Mouse (Mus musculus) left cerebral cortex, adult 11 months (tissue): ENCODE results near the gene Ttll9.
A peak's percentile ranks its signal among the peaks of the same experiment; 100 is the strongest.

Experiments used
- DNase-seq: peaks from one replicate; pipeline ENCODE4 v3.0.0; 2022; ENCODE audit warnings: low spot score

Gene Ttll9

DNA sequence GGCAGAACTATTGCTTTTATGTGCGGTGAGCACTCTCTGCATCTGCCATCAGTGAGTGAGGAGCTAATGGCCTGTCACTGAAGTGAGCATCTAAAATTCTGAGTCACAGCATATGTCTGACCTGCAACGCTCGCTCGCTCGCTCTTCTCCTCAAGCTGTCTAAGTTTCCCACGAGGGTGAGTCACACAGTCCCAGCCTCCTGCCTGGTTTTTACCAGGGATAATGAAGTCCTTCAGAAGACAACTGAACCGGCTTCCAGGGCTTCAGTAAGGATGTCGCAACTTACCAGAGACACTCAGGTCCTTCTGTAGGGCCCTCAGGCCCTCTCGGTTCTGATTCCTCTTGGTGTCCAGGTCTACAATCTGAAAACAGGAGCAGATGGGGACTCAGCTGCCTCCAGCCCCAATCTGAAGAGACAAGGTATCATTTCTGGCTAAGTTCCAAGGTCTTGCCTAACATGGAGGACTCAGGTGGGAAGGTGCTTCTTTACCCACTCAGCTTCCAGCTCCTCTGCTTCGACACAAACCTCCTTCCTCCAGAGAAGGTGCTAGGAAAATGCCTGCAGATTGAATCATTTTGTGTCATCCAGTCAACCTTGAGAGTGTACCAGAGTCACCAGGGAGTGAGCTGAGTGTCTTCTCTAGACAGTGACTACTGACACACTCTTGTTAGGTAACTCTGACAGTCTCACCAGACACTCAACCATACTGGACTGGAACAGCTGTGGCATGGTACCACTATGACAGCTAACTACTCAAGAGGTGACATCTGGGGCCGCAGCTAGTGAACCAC lies 51.6 kb downstream of the Ttll9 start:
- DNase-seq = no peak

DNA sequence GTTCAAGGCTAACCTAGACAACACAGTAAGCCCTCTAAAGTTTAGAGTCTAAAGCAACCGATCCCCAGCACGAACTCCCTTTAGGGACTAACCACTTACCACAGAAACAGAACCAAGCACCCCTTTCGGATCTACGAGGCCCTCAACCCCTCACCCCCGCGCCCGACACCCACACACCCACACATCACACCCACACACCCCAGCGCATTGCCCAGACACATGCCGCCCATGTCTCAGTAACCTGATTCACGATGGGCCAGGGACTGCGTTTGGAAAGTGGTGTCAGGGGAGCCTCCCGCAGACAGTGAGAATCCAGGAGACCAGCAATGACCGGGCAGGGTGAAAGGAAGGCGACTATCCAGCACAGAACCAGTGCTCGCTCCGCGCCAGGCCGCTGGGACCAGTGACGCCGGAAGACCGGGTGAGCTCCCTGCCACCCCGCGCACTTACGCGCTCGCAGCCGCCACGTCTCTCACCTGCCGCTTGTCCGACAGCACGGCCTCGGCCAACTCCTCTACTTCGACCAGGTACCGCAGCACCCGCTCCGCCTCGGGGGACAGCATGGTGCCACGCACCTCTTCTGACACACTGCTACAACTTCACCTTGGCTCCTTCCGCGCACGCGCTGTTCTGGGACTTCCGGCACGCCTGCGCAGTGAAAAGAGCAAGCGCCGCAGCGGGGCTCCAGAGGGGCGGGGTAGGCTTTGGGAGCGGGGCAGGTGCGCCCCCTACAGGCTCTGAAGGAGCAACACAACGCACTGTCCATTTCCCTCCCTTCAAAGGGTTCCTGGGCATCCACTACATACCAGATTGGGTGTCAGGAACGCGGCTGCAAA lies 52.7 kb downstream of the Ttll9 start, which contains the start of gene Pdrg1:
Gene Pdrg1, minus strand, starts transcription at position 670 of the 836 bp plus-strand sequence.
- peak; percentile 89 for DNase-seq

DNA sequence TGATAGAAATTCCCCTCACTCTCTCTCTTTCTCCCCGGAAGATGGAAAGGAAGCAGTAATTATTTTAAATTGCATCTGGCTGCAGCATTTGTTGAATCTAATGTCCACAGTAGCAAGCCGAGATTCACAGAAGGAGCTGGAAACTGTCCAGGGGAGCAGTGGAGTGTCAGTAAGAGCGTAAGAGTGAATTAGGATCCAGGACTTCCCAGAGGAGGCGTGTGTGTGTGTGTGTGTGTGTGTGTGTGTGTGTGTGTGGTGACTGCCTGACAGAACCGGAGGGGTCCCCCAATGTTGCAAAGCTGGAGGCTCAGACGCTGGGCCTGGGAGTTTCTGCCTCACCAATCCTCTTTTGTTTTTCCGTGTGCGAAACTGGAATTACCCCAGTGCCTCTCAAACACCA lies 53.5 kb downstream of the Ttll9 start:
- no peak for DNase-seq

DNA sequence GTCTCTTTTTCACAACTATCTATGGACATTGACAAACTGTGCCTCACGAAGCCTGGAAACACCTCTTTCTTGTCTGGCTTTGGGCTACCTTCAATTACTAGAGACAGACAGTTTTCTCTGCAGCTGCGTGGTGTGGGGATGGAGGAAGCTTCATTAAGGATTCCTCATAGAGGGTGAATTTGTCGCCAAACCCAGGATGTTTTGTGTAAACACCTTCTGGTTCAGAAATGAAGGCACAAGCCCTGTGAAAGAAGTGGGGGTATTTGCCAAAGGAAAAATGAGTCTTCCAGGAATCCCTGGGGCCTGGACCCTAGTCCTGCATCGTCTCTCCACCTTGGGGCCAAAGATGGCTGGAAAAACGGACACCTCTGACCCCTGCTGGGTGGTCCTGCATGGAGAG lies 54.5 kb downstream of the Ttll9 start:
- DNase-seq = no peak

DNA sequence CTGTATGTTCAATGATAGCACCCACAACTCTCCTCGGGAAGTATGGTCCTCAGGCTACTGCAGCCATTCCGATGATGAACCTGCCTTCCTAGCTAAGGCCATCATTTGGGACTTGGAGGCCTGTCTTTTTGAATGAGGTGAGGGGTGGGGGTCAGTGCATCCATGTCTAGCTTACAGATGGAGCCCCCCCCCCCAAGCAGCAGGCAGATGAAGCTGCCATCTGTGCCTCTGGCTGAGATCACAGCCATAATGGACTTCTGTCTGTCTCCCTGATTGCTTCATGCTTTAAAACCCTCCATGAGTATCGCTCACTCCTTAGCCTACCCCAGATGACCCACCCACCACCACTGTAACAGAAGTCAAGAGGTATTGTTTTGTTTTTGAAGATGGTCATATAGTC lies 57.1 kb downstream of the Ttll9 start:
- no peak for DNase-seq

DNA sequence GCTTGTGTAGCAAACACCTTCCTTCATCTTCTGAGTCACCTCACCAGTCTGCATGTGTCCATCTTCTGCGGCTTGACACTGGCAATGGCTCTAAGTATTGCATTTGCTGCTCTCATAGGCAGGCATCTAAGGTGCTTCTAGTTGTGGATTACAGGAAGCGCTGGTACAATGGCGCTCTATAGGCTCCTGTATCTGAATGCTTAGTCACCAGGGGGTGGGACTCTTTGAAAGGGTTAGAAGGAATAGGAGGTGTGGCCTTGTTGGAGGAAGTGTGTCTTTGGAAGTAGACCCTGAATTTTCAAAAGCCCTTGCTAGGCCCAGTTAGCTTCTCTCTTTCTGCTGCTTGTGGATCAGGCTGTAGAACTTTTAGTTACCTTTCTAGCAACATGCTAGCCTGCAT lies 58.9 kb downstream of the Ttll9 start:
- DNase-seq = no peak

DNA sequence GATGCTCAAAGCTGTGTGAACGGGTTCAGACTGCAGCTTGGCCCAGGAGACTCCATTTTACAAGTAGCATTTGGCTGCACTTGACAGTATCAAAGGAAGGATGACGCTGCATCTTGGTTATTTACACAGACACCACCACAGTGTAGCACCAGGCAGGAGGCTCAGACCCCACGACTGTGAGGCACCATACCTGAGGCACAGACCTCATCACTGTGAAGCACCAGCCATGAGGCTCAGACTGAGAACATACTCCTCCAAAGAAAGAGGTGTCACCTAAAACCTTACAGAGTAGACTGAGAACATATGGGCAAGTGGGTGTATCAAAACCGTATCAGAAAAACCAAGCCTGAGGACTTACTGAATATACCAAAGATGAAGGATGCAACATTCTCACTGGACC lies 60.6 kb downstream of the Ttll9 start:
- DNase-seq = no peak

DNA sequence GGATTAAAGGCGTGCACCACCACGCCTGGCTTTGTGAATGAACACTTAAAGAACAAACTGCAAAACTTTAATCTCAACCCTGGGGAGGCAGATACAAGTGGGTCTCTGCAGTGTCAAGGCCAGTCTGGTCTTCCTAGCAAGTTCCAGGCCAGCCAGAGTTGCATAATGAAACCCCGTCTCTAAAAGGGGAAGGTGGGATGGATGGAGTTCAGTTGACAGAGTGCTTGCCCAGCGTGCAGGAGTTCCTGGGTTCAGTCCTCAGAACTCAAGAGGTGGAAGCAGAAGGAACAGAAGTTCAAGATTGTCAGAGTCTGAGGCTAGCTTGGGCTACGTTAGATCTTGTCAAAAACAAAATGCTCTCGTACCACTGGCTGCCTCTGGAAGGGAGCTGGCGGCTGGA lies 63.8 kb downstream of the Ttll9 start:
- no peak for DNase-seq

DNA sequence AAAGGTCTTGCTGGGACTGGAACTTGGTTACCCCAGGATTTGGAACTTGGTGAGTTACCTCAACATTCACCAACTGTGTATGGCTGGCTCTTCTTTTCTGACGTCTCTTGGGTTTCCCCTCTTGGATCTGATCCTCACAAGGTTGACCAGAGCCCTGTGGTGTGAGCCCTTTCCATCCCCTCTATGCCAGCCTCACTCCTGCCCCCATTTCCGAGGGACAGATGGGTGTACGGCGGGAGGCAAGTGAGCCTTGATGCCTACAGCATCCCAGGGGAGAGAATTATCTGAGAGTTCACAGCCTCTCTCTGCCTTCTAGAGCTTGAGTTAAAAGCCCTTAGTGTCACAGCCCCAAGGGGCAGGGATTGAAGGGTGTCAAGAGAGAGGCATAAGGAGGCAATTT lies 65.2 kb downstream of the Ttll9 start:
- no peak for DNase-seq

DNA sequence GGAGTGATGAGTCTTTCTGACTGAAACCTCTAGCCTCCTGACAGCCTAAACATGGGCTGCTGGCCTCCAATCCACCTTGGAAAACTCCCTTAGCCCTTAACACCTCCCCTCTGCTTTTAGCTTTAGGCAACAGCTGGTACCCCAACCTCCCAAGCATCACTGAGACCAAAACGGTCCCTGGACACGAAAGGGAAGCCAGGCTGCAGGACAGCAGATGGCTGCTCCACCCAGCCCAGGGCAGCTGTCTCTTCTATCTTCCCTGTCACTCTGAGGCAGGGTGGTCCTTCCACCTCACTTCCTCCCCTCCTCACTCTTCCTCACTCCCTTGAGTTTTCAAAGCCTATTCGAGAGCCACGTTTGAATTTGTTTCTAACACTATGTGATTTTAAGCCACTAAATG lies 68.1 kb downstream of the Ttll9 start:
- DNase-seq = no peak

DNA sequence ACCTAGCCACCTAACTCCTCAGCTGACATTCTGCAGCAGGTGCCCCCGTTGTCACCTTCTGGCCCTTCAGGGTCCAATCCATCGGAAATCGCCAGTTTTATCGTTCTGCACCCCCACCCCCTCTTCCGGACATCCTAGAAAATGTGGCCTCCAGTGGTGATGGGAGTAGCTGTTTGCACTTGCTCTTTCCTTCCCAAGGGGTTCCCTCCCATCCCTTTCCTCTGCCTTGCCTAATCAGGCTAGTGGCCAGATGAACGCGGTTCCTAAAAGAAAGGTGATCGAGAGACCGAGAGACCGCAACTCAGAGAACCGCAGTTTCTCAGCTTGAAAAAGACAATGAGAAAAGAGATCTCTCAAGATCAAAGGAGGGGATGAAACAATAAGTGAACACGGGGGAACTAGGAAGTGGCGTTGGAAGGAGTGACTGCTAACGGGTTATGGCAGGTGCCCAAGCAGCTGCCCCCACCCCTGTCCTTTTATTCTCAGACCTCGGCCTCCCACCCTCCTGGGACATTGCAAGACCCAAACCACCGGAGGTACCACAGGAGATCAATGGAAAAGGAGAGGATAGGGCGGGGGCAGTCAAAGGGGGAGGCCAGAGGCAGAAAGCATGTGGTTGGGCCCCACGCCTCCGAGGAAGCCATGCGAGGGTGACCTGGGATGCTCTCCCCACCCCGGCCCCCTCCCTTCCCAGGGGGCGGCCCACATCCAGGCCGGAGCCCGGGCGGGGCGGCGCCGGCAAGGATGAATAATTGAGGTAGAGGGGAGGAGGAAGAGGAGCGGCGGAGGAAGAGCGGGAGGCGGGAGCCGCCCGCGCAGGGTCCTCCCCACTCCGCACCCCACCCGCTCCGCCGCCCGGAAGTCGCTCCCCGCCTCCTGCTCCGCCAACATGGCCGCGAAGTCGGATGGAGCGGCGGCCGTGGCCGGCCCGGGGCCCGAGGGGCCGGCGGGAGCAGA lies 69.1 kb downstream of the Ttll9 start, which contains the start of gene Xkr7:
Gene Xkr7, plus strand, starts transcription at position 727 of the 957 bp plus-strand sequence.
- DNase-seq = no peak

DNA sequence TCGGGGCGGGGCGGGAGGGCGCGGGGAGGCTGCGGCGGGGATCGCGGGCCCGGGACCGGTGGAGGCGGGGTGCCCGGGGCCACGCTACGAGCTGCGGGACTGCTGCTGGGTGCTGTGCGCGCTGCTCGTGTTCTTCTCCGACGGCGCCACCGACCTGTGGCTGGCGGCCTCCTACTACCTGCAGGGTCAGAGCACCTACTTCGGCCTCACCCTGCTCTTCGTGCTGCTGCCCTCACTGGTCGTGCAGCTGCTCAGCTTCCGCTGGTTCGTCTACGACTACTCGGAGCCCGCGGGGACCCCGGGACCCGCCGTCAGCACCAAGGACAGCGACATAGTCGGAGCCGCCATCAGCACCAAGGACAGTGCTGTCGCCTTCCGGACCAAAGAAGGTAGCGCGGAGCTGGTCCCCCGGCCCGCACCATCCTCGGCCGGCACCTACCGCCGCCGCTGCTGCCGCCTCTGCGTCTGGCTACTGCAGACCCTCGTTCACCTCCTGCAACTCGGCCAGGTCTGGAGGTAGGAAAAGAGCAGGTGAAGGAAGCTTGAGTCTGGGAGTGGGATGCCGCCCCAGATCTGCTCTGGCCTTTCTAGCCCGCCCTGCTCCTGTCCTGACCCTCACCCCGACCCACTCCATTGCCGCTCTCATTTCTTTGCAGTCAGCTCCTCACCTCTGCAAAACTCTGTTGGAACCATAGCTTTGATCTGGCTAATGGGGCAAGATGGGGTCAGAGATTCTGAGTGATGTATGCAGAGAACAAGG lies 70.0 kb downstream of the Ttll9 start:
- DNase-seq = no peak

DNA sequence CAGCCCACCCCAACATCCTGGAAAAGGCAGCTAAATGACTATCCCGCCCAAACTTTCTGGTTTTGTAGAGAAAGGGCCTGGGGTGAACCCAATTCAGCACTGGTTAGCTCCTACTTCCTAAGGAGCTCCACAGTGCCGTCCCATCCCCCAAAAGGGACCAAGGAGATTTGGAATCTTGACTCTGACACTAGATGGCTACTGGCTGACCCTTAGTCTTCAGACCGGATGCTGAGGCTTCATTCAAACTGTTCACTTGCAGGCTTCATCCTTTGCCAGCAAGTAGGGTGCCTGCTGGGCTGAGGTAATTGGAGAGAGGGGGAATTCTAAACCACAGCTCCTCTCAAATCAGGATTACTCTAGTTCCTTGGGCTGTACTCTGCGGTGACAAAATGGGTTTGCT lies 70.7 kb downstream of the Ttll9 start:
- DNase-seq = no peak

DNA sequence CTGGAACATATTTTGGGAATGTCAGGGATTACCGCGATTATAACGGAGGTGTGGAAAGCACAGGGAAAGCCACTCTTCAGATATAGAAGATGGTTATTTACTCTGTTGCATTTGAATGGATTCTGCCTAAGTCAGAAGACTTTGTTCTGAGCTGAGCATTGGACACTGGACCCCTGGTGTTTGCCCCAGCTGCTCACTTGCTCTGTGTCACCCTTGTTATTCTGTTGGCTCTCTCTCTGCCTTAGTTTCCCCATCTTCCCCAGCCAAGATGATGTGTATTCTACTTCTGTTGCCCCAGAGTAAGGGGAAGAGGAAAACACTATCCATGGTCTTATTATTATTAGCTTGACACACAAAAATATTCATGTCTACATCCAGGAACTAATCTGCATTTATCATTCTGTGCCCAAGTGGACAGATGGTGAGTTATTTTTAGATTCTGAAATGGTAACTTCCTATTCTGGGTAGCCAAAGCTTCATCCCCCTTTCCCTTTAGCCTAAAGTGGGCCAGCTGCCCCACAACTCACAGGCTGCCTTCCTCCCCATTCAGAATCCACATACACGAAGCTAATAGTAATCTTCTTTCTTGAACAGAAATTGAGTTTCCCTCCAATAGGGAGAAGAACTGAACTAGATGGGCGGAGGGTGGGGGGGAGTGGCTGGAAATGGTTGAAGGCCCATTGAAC lies 71.4 kb downstream of the Ttll9 start:
- DNase-seq = no peak

DNA sequence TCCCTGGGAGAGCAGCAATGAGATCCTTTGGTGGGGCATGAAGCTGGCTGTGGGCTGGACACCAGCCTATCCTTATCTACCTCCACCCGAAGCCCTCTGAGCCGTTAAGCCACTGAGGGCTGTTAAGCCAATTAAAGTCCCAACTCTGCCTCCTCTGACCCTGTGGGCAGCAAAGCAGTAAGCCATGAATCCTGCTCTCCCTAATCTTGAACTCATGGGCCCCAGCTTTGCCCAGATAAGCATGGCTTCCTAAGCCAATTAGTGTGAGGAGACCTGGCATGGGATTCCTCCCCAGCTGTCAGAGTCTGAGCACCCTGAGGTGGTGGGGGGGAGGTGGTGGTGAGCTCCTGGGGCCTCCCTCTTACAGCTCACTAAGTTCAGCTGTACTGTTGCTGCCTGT lies 74.4 kb downstream of the Ttll9 start:
- DNase-seq = no peak

DNA sequence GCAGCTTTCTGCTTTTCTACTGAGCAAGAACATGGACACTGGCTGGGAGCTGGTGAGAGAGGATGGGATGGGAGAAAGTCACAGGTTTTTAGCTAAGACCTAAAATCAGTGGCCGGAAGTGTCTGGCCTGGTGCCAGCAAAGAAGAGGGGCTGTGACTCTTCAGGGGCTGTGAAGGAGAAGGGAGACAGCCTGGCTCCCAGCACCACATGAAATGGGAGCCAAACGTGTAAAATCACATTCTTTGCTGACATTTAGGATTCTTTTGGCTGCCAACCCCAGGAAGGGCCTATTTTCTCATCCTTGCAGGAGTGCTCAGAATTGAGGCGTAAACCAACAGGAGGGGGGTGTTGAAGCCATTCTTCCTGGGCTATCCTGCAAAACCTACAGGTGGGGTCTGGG lies 81.6 kb downstream of the Ttll9 start:
- DNase-seq = no peak

DNA sequence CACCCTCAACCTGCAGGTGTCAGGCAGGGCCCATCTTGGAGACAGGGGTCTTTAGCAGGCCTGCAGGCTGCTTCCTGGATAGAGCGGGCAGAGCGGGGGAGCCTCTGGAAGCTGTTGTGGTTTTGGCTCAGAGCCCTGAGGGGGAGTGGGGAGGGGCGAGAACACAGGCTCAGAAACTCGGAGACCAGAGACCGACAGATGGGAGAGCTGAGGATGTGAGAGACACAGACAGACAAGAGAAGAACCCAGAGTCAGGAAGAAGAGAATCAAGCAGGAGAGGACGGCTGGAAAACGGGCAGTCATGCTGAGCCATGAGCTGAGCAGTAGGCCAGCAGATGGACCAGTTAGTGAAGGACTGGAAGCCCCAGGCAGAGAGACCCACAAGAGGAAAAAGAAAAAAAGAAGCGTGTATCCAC lies 83.6 kb downstream of the Ttll9 start:
- no peak for DNase-seq

DNA sequence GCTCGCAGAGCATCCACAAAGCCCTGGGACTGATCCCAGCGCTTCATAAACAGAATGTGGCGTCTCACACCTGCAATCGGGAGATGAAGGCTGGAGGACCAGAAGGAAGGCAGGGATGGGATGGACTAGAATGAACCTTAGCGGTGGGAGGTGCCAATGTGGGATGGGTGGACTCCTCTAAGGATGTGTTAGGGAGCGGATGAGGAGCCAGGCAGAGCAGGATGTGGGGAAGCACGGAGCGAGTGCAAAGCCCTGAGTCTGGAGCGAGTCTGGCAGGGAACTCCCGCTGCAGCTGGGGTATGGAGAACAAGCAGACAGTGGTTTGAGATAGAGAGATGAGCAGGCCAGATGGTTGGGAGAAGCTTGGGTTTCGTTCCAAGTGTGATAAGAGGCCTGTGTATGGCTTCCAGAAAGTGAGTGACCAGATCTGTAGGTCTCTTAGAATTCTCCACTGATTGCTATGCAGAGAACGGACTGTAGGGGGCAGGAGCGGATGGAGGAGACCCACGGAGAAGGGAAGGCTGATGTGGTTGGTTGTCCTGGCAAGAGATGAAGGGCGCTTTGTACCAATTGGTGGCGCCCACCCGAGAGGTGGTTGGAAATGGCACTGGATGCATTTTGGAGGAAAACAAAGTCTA lies 85.7 kb downstream of the Ttll9 start:
- no peak for DNase-seq

DNA sequence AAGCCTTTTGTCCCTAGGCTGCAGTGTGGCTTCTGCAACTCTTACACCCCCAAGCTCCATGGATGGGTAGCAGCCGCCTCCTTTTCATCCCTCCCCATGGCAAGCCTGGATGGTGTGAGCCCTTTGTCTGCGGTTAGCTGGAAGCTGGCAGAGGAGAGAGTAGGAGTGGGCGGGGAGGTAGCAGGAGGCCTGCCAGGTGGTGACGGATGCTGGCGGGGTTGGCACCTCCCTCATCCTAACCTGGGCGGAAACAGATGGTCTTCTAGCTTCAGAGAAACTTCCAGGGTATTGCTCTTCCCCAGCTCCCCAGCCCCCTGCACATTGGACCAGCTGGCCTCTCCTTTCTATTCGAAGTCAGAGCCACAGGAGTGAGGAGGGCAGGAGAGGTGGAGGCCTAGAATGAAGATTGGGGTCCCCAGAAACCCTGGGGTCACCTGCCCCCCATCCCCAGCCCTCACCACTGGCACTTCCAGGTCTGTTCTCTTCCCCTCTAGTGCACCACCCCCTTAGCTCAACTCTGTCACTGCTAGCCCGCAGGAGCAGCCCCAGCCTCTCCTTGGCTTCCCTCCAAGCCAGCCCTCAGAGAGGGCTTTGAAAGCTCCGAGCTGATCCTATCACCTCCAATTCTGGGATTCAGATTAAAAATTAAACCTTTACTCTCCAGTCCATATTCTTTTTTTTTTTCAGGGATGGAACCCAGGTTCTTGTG lies 87.2 kb downstream of the Ttll9 start:
- no peak for DNase-seq

DNA sequence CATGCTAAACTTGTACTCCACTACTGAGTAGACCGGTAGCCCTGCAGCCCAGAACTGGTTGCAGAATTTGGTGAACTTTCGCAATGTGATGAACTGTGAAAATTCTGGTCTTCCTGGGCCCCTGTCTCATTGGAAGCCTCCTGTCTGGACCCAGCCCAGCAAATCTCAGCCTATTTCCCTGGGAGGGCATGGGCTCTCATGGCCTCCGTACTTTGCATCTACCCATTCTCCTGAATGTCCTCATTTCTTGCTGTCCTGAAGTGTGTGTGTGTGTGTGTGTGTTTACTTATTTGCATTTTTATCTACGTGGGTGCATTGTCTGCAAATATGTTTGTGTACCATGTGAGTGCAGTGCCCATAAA lies 87.7 kb downstream of the Ttll9 start:
- no peak for DNase-seq
